Mouse (Mus musculus): ENCODE data around the gene Slc25a51.

GRCm38 (mm10) chr4:45371261-45371660 is 37.3 kb downstream of the Slc25a51 start:
- no peak for TF ChIP-seq GATA1 (IDR thresholded peaks at IDR 0.05; ENCODE audit: low read length)
- TF ChIP-seq TAL1 (IDR thresholded peaks at IDR 0.05; ENCODE audit: low read length) = no peak
